Mouse (Mus musculus) myocyte (in vitro differentiated cells): ENCODE measurements around the gene Mipep.

Source experiments
- CEBPB ChIP-seq: IDR thresholded peaks from 2 replicates; pipeline ENCODE4 v1.6.1; 2011; ENCODE audit warnings: mild to moderate bottlenecking, moderate library complexity; ENCODE audit not compliant: poor library complexity, insufficient read depth, severe bottlenecking
- MYOD1 ChIP-seq, 3 experiments: IDR thresholded peaks; one replicate each; pipeline ENCODE4 v1.6.1; 2011; ENCODE audit warnings: control low read depth in 2 of 3, low read depth in 2 of 3, mild to moderate bottlenecking in 2 of 3, moderate library complexity in 1 of 3; ENCODE audit not compliant: insufficient read length in 2 of 3, control insufficient read depth in 1 of 3
- POLR2A ChIP-seq: IDR thresholded peaks from one replicate; pipeline ENCODE4 v1.6.1; 2011; ENCODE audit warnings: low read depth, mild to moderate bottlenecking, control low read depth, moderate library complexity; ENCODE audit not compliant: insufficient read length
- REST ChIP-seq: IDR thresholded peaks from one replicate; pipeline ENCODE4 v1.6.1; 2011; ENCODE audit warnings: mild to moderate bottlenecking, control low read depth, moderate library complexity; ENCODE audit not compliant: insufficient read depth, insufficient read length
- TCF12 ChIP-seq: IDR thresholded peaks from one replicate; pipeline ENCODE4 v1.6.1; 2011; ENCODE audit warnings: mild to moderate bottlenecking, control low read depth; ENCODE audit not compliant: poor library complexity, insufficient read depth, severe bottlenecking

DNA sequence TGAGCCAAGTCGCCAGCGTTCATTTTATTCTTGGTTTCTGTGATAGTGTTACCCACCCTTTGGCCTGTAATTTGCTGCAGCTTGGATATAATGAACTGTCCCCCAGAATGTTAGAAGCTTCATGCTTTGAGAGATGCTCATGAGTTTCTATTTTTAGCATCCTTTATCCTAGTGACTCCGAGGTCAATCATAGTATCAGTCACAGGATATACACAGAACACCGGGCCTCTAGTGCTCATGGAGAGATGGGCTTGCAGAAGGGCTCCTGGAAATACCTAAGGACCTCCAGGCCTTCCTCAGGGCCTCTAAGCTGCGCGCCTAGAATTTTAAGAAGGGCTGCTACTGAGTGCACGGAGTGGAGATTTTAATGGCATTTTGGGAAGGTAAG, 72.5 kb downstream of the Mipep start:
- TF ChIP-seq TCF12: no peak
- TF ChIP-seq MYOD1 (IDR thresholded peaks at IDR 0.05; ENCODE audit: control insufficient read depth in 1 of 3, insufficient read length in 2 of 3, low read depth in 2 of 3): no peak
- TF ChIP-seq POLR2A: no peak
- no peak for TF ChIP-seq REST
- no peak for TF ChIP-seq CEBPB
